Mouse (Mus musculus): ENCODE measurements around the gene Asic4. TPM values are rescaled to one million over a fixed set of nuclear protein-coding genes. Genes with fewer than 3 reads are reported as not detected.

Gene Asic4
- total RNA-seq, 2 experiments from 2014 or later, result 13.2 to 15.7 TPM

GRCm38 (mm10) chr1:75458789-75459684, 8.8 kb downstream of the Asic4 start:
- intact Hi-C loops (cut with DNase I), result loop anchor here (2.0 kb wide), 1 partner anchor 14 kb away; no protein-coding TSS in a partner anchor
- DNase-seq (ENCODE audit: low spot score in 2 of 2), result peak; percentile 74 to 79

GRCm38 (mm10) chr1:75460297-75460696, 10.1 kb downstream of the Asic4 start:
- intact Hi-C loops (cut with DNase I), result no loop called here
- no peak for DNase-seq (ENCODE audit: low spot score in 2 of 2)

- intact Hi-C loops (cut with DNase I), result no loop called here
Measured at GRCm38 (mm10) chr1:75462636-75463035, 12.4 kb downstream of the Asic4 start.

GRCm38 (mm10) chr1:75463652-75464204, 13.5 kb downstream of the Asic4 start:
- no peak for DNase-seq (ENCODE audit: low spot score in 2 of 2)
- intact Hi-C loops (cut with DNase I), result no loop called here

More at GRCm38 (mm10) chr1:75462636-75463035, 12.4 kb downstream of the Asic4 start:
- no peak for DNase-seq (ENCODE audit: low spot score in 2 of 2)

GRCm38 (mm10) chr1:75467215-75467927, 17.1 kb downstream of the Asic4 start:
- intact Hi-C loops (cut with DNase I), result loop anchor here (1.0 kb wide), 2 partner anchors 22 to 124 kb away; no protein-coding TSS in a partner anchor

GRCm38 (mm10) chr1:75469287-75469825, 19.1 kb downstream of the Asic4 start:
- intact Hi-C loops (cut with DNase I), result no loop called here
- DNase-seq (ENCODE audit: low spot score in 2 of 2), result no peak

More at GRCm38 (mm10) chr1:75467215-75467927, 17.1 kb downstream of the Asic4 start:
- peak; percentile 81 to 83 for DNase-seq (ENCODE audit: low spot score in 2 of 2)

- DNase-seq (ENCODE audit: low spot score in 2 of 2), result no peak
- intact Hi-C loops (cut with DNase I), result no loop called here
Measured at GRCm38 (mm10) chr1:75476441-75476840, 26.2 kb downstream of the Asic4 start.

GRCm38 (mm10) chr1:75477264-75477965, 27.2 kb downstream of the Asic4 start:
- intact Hi-C loops (cut with DNase I), result no loop called here
- peak; percentile 86 to 87 for DNase-seq (ENCODE audit: low spot score in 2 of 2)

- DNase-seq (ENCODE audit: low spot score in 2 of 2), result no peak
- intact Hi-C loops (cut with DNase I), result loop anchor here (2.0 kb wide), 2 partner anchors 81 to 119 kb away; no protein-coding TSS in a partner anchor
Measured at GRCm38 (mm10) chr1:75477966-75478290, 27.7 kb downstream of the Asic4 start.

- intact Hi-C loops (cut with DNase I), result loop anchor here (2.0 kb wide), 2 partner anchors 80 to 118 kb away; no protein-coding TSS in a partner anchor
- no peak for DNase-seq (ENCODE audit: low spot score in 2 of 2)
Measured at GRCm38 (mm10) chr1:75478497-75478896, 28.3 kb downstream of the Asic4 start.

- peak; percentile 97 to 98 for DNase-seq (ENCODE audit: low spot score in 2 of 2)
- intact Hi-C loops (cut with DNase I), result loop anchor here (2.0 kb wide), 2 partner anchors 80 to 118 kb away; no protein-coding TSS in a partner anchor
Measured at GRCm38 (mm10) chr1:75478916-75479634, 28.8 kb downstream of the Asic4 start, which contains the start of the genes Chpf and Tmem198. TSS of gene Chpf (minus strand) at chr1:75479307. TSS of gene Tmem198 (plus strand) at chr1:75479532.

- intact Hi-C loops (cut with DNase I), result loop anchor here (2.0 kb wide), 2 partner anchors 79 to 117 kb away; no protein-coding TSS in a partner anchor
Measured at GRCm38 (mm10) chr1:75479635-75479989, 29.4 kb downstream of the Asic4 start.

GRCm38 (mm10) chr1:75480036-75480435, 29.8 kb downstream of the Asic4 start:
- intact Hi-C loops (cut with DNase I), result no loop called here
- no peak for DNase-seq (ENCODE audit: low spot score in 2 of 2)

More at GRCm38 (mm10) chr1:75479635-75479989, 29.4 kb downstream of the Asic4 start:
- no peak for DNase-seq (ENCODE audit: low spot score in 2 of 2)

GRCm38 (mm10) chr1:75480735-75481134, 30.5 kb downstream of the Asic4 start:
- intact Hi-C loops (cut with DNase I), result loop anchor here (1.0 kb wide), 1 partner anchor 24 kb away; no protein-coding TSS in a partner anchor
- no peak for DNase-seq (ENCODE audit: low spot score in 2 of 2)

GRCm38 (mm10) chr1:75486561-75486960, 36.3 kb downstream of the Asic4 start:
- intact Hi-C loops (cut with DNase I), result loop anchor here (5.0 kb wide), 1 partner anchor 61 kb away; the partner anchor contains the start of gene Slc4a3
- DNase-seq (ENCODE audit: low spot score in 2 of 2), result no peak

- no peak for DNase-seq (ENCODE audit: low spot score in 2 of 2)
- intact Hi-C loops (cut with DNase I), result loop anchor here (5.0 kb wide), 1 partner anchor 60 kb away; the partner anchor contains the start of gene Slc4a3
Measured at GRCm38 (mm10) chr1:75487040-75487404, 36.8 kb downstream of the Asic4 start.

- intact Hi-C loops (cut with DNase I), result loop anchor here (5.0 kb wide), 1 partner anchor 60 kb away; the partner anchor contains the start of gene Slc4a3
- peak; percentile 67 to 71 for DNase-seq (ENCODE audit: low spot score in 2 of 2)
Measured at GRCm38 (mm10) chr1:75487405-75488161, 37.3 kb downstream of the Asic4 start.

Data from left cerebral cortex, postnatal 36 days (tissue).